Mouse (Mus musculus): ENCODE results near the gene Ccdc85c. TPM values are rescaled to one million over a fixed set of nuclear protein-coding genes. Genes with fewer than 3 reads are reported as not detected.

Ccdc85c gene
- total and polyA plus RNA-seq, 3 experiments: 14.0 to 32.4 (median 15.2) TPM

DNA sequence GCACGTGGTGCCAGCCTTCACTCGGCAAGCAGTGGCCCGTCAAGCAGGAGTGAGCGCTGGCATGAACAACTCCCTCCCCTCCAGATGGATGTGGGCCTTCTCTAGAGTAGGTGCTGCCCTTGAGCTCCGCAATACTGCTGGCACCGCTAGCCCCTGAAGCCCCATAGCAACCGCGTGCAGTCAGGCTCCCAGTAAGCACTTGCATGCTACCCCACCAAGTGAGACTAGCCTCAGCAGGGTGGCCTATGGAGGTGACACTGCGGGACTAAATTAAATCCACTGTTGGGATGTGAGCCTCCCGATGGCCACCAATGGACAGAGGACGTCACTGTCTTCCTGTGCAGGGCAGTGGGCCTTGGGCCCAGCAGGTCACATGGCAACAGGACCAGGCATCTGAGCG lies 54.6 kb downstream of the Ccdc85c start:
- no peak overlapping the region for H3K4me3 ChIP-seq (replicated peaks in 1 of 3; ENCODE audit: low read depth in 2 of 3, low read length in 2 of 3, poor library complexity in 1 of 3)
- no peak overlapping the region for H3K4me2 ChIP-seq (ENCODE audit: insufficient read depth, low read depth, poor library complexity, severe bottlenecking)
- TF ChIP-seq ELF1 (IDR thresholded peaks at IDR 0.05; ENCODE audit: low read depth, low read length) (no peak), RAD21 (IDR thresholded peaks at IDR 0.05; ENCODE audit: low read depth, low read length) (no peak), KAT2A (IDR thresholded peaks at IDR 0.05; ENCODE audit: insufficient replicate concordance, low read length) (no peak), SMC3 (IDR thresholded peaks at IDR 0.05; ENCODE audit: low read depth, low read length) (no peak), MAZ (IDR thresholded peaks at IDR 0.05; ENCODE audit: low read depth, low read length) (no peak), SIN3A (IDR thresholded peaks at IDR 0.05; ENCODE audit: low read length) (no peak), HCFC1 (IDR thresholded peaks at IDR 0.05; ENCODE audit: low read depth, low read length) (no peak), TCF12 (IDR thresholded peaks at IDR 0.05; ENCODE audit: low read depth, low read length) (no peak), ETS1 (conservative IDR thresholded peaks at IDR 0.05; ENCODE audit: low read depth, low read length) (no peak), IRF4 (IDR thresholded peaks at IDR 0.05; ENCODE audit: low read depth, low read length) (no peak), JUND (conservative IDR thresholded peaks at IDR 0.05; ENCODE audit: low read depth, low read length) (no peak), JUN (IDR thresholded peaks at IDR 0.05; ENCODE audit: insufficient read depth, low read depth, low read length) (no peak), CHD2 (IDR thresholded peaks at IDR 0.05; ENCODE audit: low read length) (no peak), PAX5 (IDR thresholded peaks at IDR 0.05; ENCODE audit: low read length) (no peak), USF2 (conservative IDR thresholded peaks at IDR 0.05; ENCODE audit: low read depth, low read length) (no peak)
- H3K36me3 ChIP-seq (replicated peaks in 1 of 2; ENCODE audit: control insufficient read depth in 1 of 2, insufficient read depth in 1 of 2, low read length in 1 of 2): peaks cover 0 to 67% of the 10 kb centered on the region in 2 experiments
- dilution Hi-C loops (cut with MboI; ENCODE audit: extremely low pct_ligation_motif_present, extremely low pct_unique_long_range_greater_than_20kb, low sequenced_read_pairs): no loop called here
- no peak overlapping the region for H3K27ac ChIP-seq (ENCODE audit: insufficient read depth, low read depth)
- H3K9ac ChIP-seq (ENCODE audit: insufficient read depth, low read depth): no peak overlapping the region
- peaks cover 0 to 36% of the 10 kb centered on the region in 2 experiments; a peak in 2 of 4 replicates for H3K4me1 ChIP-seq (ENCODE audit: control insufficient read depth in 1 of 2, insufficient read depth in 2 of 2)
- no peaks in the 10 kb centered on the region for H3K27me3 ChIP-seq (replicated peaks)
- no peaks in the 10 kb centered on the region for H3K79me2 ChIP-seq (replicated peaks; ENCODE audit: control insufficient read depth, extremely low read depth, insufficient read depth, poor library complexity, severe bottlenecking)
- in situ Hi-C loops (cut with MboI; ENCODE audit: low pct_ligation_motif_present, low pct_unique_long_range_greater_than_20kb, low sequenced_read_pairs): no loop called here
- no peak for DNase-seq (ENCODE audit: extremely low read depth)
- no peaks in the 10 kb centered on the region for H3K9me3 ChIP-seq (replicated peaks; ENCODE audit: low read length)

DNA sequence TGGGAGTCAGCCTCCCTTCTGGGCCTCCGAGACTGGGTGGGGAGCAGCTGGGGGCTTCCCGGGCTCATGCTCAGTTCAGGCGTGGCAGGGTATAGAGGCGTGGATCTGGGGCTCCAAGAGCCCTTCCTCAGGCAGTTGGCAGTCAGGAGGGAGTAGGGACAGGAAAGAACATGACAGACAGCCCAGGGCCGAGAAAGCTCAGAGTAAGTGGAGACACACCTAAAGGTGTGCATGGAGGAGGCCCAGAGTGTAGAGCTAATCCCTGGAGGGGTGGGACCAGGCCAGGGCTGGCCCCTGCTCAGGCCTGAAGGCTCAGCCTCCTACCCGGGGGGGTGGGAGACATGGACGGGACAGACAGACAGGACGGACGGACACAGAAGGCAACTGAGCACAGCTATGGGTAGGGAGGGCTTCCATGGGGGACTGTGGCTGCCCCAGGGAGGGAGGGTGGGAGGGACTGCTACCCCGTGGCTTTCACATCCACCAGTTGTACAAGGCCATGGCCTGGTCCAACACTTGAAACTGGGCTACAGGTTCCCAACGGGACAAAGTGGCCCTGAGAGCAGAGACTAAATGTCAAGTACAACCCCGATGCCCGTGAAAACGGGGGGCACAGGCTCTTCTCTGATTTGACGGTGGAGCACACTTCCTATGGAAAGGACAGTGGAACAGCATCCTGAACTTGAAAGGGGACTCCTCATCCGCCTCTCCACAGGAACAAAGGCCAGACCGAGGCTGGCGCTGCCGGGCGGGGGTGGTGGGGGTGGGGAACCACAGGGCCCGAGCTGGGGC lies 55.2 kb downstream of the Ccdc85c start:
- H3K27ac ChIP-seq (ENCODE audit: insufficient read depth, low read depth): no peak overlapping the region
- H3K27me3 ChIP-seq (replicated peaks): no peaks in the 10 kb centered on the region
- H3K9ac ChIP-seq (ENCODE audit: insufficient read depth, low read depth): no peak overlapping the region
- DNase-seq (ENCODE audit: extremely low read depth): no peak
- no peaks in the 10 kb centered on the region for H3K79me2 ChIP-seq (replicated peaks; ENCODE audit: control insufficient read depth, extremely low read depth, insufficient read depth, poor library complexity, severe bottlenecking)
- no peak for TF ChIP-seq NELFE (IDR thresholded peaks at IDR 0.05; ENCODE audit: low read depth, low read length)
- no peak for TF ChIP-seq TBP (conservative IDR thresholded peaks at IDR 0.05; ENCODE audit: low read depth, low read length)
- H3K9me3 ChIP-seq (replicated peaks; ENCODE audit: low read length): no peaks in the 10 kb centered on the region
- no peak overlapping the region for H3K4me3 ChIP-seq (replicated peaks in 1 of 3; ENCODE audit: low read depth in 2 of 3, low read length in 2 of 3, poor library complexity in 1 of 3)
- in situ Hi-C loops (cut with MboI; ENCODE audit: low pct_ligation_motif_present, low pct_unique_long_range_greater_than_20kb, low sequenced_read_pairs): loop anchor here (5.0 kb wide), 1 partner anchor 72 kb away; no protein-coding TSS in a partner anchor
- dilution Hi-C loops (cut with MboI; ENCODE audit: extremely low pct_ligation_motif_present, extremely low pct_unique_long_range_greater_than_20kb, low sequenced_read_pairs): no loop called here
- H3K4me2 ChIP-seq (ENCODE audit: insufficient read depth, low read depth, poor library complexity, severe bottlenecking): no peak overlapping the region
- H3K4me1 ChIP-seq (ENCODE audit: control insufficient read depth in 1 of 2, insufficient read depth in 2 of 2): peaks cover 0 to 30% of the 10 kb centered on the region in 2 experiments; a peak in 2 of 4 replicates
- peaks cover 0 to 71% of the 10 kb centered on the region in 2 experiments for H3K36me3 ChIP-seq (replicated peaks in 1 of 2; ENCODE audit: control insufficient read depth in 1 of 2, insufficient read depth in 1 of 2, low read length in 1 of 2)

Data from CH12.LX (cell line).